Mouse (Mus musculus): ENCODE measurements around the gene Miga1.

Miga1 gene

DNA sequence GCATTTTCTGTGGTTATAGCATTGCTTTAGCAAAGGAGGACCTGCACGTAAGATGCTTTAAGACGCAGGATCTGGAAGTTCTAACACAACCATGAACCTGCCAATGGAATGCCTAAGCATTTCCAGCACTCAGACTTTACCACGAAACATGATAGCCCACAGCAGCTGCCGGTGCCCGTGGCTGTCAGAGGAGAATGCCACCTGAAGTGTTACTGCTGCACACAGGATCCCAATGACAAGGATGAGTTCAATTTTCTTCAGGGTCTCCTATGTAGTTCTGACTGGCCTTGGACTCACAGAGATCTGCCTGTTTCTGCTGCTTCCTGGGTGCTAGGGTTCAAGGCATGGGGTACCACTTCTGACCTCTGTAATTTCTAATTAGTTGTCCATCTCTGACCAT is 55.4 kb downstream of the Miga1 start:
- DNase-seq, result no peak

- DNase-seq, result no peak
Measured at GRCm38 (mm10) chr3:152284306-152284705, 55.9 kb downstream of the Miga1 start.

DNA sequence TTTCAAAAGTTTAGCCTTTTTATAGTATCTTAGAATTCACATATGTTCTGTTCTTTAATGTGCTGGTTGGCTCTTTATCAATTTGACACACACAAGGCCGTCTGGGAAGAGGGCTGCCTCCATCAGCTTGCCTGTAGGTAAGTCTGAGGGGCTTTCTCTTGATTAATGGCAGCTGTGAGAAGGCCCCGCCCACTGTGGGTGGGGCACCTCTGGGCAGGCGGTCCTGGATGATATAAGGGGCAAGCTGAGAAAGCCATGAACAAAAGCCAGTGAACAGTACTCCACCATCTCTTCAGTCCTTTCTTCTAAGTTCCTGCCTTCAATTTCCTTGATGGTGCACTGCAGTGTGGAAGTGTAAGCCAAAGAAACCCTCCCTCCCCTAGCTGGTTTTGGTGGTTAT is 58.1 kb downstream of the Miga1 start:
- no peak for DNase-seq

- DNase-seq, result no peak
Measured at GRCm38 (mm10) chr3:152278431-152278830, 61.8 kb downstream of the Miga1 start.

- DNase-seq, result no peak
Measured at GRCm38 (mm10) chr3:152277912-152278311, 62.3 kb downstream of the Miga1 start.

DNA sequence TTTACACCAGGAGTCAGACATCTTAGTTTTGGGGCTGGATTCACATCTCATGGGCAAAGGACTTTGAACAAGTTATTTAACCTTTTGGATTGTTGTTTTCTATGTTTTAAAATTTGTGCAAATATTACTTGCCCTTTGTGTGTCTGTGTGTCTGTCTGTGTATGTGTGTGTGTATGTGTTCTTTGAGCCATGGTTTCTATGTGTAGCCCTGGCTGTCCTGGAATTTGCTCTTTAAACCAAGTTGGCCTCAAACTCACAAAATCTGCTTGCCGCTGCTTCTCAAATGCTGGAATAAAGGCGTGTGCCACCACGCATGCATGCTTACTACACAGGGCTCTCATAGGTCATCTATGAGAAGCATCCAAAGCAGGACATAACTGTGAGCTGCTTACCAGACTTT is 63.3 kb downstream of the Miga1 start:
- DNase-seq, result no peak

DNA sequence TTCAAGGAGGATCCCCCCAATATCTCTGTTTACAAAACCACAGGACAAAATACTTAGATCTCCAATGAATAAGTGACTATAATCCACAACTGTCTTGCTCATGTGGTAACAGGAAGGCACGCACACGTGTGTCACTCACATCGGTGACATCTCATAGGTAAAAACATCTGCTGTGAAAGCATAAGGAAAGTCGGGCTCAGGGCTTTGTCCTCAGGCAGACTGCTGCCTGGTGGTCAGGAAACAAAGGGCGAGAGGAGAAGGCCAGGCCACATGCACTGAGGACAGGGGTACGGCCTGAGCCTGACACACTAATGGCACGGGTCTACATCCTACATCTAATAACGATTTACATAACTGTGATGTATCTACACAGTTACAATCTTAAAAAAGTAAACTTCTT is 65.2 kb downstream of the Miga1 start:
- no peak for DNase-seq

GRCm38 (mm10) chr3:152272974-152273685 is 67.1 kb downstream of the Miga1 start:
- DNase-seq, result no peak

- no peak for DNase-seq
Measured at GRCm38 (mm10) chr3:152271876-152272275, 68.3 kb downstream of the Miga1 start.

DNA sequence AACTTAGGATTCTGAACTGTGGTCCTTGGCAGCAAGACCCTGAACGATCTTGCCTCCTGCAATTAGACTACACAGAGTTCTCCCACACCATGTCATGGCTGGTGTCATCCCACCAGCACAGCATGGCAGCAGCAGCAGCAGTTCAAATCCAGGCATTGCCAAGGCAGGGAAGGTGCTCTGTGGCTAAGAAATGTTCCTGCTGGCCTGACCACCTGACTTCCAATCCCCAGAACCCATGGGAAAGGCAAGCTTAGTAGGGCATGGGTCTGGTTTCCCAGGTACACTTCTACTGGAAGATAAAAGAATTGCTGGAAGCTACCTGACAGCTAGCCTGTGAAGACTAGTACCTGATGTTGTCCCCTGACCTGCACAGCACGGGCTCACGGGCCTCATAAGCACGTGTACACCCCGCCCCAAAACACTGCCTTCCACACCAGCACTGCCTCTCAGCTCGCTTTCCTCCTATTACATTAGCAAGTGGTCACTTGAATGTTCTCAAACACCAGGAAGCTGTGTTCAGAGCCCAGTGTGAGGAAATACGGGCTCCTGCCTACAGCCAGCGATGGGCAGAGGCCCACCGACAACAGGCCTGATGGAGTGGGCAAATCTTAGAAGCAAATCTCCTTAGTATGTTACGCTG is 69.0 kb downstream of the Miga1 start:
- DNase-seq, result no peak

DNA sequence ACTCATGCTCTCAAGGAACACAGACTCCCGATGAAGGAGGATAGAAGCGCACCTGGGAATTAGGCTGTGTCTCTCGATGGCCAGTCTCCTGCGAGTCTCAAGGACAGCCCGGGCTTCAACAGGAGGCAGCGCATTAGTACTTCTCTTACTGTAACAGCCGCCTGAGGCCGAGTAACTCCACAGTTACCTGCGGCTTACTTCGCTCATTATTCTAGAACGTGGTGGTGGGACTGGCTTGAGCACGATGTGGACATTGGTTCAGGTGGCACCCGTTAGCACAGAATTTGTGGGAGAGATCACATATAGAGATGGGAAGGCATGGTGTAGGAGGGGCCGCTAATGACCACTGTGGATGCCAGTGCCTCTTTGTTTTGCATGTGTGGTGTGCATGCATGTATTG is 72.1 kb downstream of the Miga1 start:
- no peak for DNase-seq

DNA sequence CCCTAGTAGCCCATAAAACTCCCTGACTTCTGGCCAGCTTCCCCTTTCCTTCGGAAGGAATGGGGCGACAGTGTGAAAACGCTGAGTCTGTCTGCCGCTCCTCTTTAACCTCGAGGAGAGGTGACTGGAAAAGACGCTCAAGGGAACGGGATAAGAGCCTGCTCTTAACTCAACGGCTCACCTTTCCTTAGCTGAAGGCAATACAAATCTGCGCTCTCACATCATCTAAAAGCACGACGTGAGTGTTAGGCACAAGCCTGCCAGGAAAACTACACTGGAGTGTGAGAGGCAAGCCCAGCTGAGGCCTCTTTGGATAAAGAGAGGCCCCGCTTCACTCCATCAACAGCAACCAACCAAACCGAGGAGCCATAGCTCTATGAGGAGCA is 74.2 kb downstream of the Miga1 start, which contains the start of gene Nexn:
TSS of gene Nexn (minus strand) at position 315 of the 386 bp plus-strand sequence.
- peak; percentile 39 for DNase-seq

DNA sequence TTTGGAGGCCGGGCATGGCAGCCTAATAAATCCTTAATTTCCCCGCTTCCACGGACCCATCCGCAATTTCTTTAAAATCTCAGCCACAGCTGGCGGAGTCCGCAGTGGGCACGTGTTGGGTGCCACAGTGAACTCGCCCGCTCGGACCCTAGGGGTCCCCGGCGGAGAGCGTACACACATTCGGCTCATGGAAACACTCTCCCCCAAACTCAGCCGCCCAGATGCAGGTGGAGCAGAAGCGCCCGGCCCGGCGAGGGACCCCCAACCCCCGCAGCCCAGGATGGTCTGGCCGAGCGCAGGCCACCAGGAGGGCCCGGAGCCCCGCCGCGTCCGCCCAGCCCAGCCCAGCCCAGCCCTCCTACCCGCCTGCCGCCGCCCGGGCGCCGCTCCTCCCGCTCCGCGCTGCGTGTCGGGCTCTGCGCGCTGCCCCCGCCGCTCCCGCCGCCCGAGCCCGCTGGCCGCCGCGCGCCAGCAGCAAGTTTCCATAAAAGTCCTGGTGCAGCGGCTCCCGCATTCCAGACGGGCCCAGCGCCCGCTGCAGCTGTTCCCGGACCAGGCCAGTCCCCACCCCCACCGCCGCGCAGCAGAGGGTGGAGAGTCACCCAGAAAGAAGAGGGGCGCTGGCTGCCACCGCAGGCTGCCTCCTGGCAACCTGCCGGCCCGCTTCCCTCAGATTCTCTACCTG is 74.7 kb downstream of the Miga1 start:
- peak; percentile 88 for DNase-seq

GRCm38 (mm10) chr3:152264830-152265229 is 75.4 kb downstream of the Miga1 start:
- DNase-seq, result no peak

DNA sequence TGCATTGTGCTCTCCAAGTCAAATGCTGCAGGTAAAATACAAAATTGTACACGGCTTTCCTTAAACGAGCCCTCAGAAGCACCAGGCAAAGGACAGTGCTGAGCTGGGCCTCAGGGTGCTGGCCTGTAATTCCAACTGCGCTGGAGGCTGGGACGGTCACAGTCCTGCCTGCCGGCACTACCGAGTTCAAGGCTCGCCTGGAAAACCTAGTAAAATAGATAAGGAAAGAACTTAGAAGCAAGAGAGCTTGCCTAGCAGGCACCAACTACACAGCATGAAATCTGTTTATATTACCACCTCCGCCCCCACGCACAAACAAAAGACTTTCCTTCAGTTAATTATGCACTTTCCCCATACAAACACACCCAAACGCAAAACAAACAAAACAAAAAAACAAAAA is 75.8 kb downstream of the Miga1 start:
- DNase-seq, result no peak

- peak; percentile 25 for DNase-seq
Measured at GRCm38 (mm10) chr3:152261948-152262347, 78.3 kb downstream of the Miga1 start.

DNA sequence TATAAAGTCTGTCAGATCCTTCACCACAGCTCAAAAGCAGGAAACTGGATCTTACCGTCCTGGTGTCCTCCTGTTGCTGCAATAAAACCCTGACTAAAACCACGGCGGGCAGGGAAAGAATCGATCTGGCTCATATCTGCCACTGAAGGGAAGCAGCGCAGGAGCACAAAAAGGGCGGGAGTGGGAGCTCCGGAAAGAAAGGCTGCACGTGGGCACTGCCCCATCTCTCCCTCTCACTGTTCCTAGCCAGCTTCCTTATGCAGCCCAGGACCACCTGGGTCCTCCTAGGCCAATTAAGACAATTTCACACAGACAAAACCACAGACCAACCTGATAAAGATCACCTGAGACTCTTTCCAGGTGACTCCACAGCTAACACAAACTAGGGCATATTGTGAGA is 78.8 kb downstream of the Miga1 start:
- DNase-seq, result no peak

- DNase-seq, result no peak
Measured at GRCm38 (mm10) chr3:152260362-152260761, 79.8 kb downstream of the Miga1 start.

DNA sequence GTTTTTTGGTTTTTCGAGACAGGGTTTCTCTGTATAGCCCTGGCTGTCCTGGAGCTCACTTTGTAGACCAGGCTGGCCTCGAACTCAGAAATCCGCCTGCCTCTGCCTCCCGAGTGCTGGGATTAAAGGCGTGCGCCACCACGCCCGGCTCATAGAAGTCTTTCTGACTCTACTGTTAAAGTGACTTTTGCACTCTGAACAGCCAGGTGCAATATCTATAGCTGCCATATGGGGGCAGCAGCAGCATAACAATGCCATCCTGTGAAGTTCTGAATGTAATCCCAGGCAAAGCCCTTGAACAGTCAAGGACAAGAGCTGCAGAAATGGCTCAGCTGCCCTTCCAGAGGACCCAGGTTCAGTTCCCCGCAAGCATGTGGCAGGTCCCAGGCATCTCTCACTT is 80.8 kb downstream of the Miga1 start:
- DNase-seq, result peak; percentile 89

DNA sequence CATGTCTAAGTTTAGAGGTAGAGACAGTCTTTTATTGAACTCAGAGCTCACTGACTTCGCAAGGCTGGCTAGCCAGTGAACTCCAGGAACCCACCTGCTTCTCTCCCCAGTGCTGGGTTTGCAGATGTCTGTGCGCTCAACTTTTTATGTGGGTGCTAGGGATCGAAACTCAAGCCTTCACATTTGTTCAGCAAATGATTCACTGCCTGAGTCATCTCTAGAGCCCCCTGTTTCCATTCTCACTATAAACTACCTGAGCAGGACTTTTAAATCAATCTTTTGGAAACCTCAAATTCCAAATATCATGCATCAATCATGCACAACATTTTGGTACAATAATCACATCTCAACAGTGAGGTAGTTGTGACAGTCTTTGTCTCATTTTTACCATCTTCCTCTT is 82.7 kb downstream of the Miga1 start:
- DNase-seq, result no peak

- DNase-seq, result no peak
Measured at GRCm38 (mm10) chr3:152250487-152250886, 89.7 kb downstream of the Miga1 start.

GRCm38 (mm10) chr3:152247708-152248107 is 92.5 kb downstream of the Miga1 start:
- DNase-seq, result no peak

DNA sequence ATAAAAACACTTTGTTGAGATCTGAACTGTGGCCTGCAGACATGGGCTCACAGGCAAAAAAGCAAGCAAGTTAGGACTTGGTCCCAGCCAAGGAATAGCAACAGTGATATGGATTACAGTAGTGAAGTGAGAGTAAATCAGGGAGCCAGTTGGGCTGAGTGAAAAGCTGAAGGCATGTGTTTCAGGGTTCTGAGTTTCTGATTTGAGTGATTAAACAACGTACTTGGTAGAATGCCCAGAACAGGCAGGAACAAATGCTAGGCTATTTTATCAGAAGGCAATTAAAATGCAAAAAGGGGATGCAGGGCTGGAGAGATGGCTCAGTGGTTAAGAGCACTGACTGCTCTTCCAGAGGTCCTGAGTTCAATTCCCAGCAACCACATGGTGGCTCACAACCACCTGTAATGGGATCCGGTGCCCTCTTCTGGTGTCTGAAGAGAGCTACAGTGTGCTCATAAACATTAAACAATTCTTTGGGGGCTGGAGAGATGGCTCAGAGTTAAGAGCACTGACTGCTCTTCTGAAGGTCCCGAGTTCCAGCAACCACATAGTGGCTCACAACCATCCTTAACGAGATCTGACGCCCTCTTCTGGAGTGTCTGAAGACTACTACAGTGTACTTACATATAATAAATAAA is 94.8 kb downstream of the Miga1 start:
- no peak for DNase-seq

- DNase-seq, result no peak
Measured at GRCm38 (mm10) chr3:152243304-152243703, 96.9 kb downstream of the Miga1 start.

All from lung, postnatal 10 days (tissue).